Mouse (Mus musculus) thymus, postnatal 0 days (tissue): Measurements from ENCODE around the gene Dpp4. TPM values are rescaled to one million over a fixed set of nuclear protein-coding genes. Genes with fewer than 3 reads are reported as not detected.

Source experiments
- DNase-seq: peaks from one replicate; pipeline ENCODE4 v3.0.0-alpha.2; 2015; ENCODE audit warnings: low spot score
- polyA plus RNA-seq: library from polyadenylated mRNA; unstranded; fragments of >200 nt; fragmentation: Nextera tagmentation; extraction: Ambion mirVana; gene quantifications from 2 replicates; pipeline ENCODE4 v1.2.1, GENCODE M21; 2015

The Dpp4 gene
- polyA plus RNA-seq, 1 experiment from 2014 or later, result 69.5 TPM

GRCm38 (mm10) chr2:62411211-62412080 is 585 bp downstream of the Dpp4 start:
- DNase-seq, result peak; percentile 67

- DNase-seq, result peak; percentile 60
Observed at GRCm38 (mm10) chr2:62408701-62409201, 3.3 kb downstream of the Dpp4 start.

- DNase-seq, result peak; percentile 33
Observed at GRCm38 (mm10) chr2:62408216-62408615, 3.8 kb downstream of the Dpp4 start.

- no peak for DNase-seq
Observed at GRCm38 (mm10) chr2:62403556-62404135, 8.4 kb downstream of the Dpp4 start.

GRCm38 (mm10) chr2:62401011-62401410 is 11.0 kb downstream of the Dpp4 start:
- DNase-seq, result no peak

- no peak for DNase-seq
Observed at GRCm38 (mm10) chr2:62399832-62400231, 12.2 kb downstream of the Dpp4 start.

GRCm38 (mm10) chr2:62399361-62399760 is 12.7 kb downstream of the Dpp4 start:
- no peak for DNase-seq

GRCm38 (mm10) chr2:62398115-62398875 is 13.7 kb downstream of the Dpp4 start:
- DNase-seq, result no peak

- no peak for DNase-seq
Observed at GRCm38 (mm10) chr2:62397661-62398060, 14.4 kb downstream of the Dpp4 start.

GRCm38 (mm10) chr2:62396799-62397198 is 15.2 kb downstream of the Dpp4 start:
- no peak for DNase-seq

- DNase-seq, result peak; percentile 71
Observed at GRCm38 (mm10) chr2:62394800-62395199, 17.2 kb downstream of the Dpp4 start.

- DNase-seq, result peak; percentile 57
Observed at GRCm38 (mm10) chr2:62392098-62392497, 19.9 kb downstream of the Dpp4 start.

GRCm38 (mm10) chr2:62390961-62391461 is 21.0 kb downstream of the Dpp4 start:
- peak; percentile 62 for DNase-seq

GRCm38 (mm10) chr2:62390305-62390704 is 21.7 kb downstream of the Dpp4 start:
- peak; percentile 71 for DNase-seq

- DNase-seq, result no peak
Observed at GRCm38 (mm10) chr2:62388841-62389240, 23.2 kb downstream of the Dpp4 start.

- no peak for DNase-seq
Observed at GRCm38 (mm10) chr2:62383196-62383595, 28.8 kb downstream of the Dpp4 start.

GRCm38 (mm10) chr2:62382440-62382839 is 29.6 kb downstream of the Dpp4 start:
- peak; percentile 38 for DNase-seq

- DNase-seq, result no peak
Observed at GRCm38 (mm10) chr2:62381756-62382155, 30.3 kb downstream of the Dpp4 start.

GRCm38 (mm10) chr2:62373692-62374091 is 38.3 kb downstream of the Dpp4 start:
- no peak for DNase-seq

GRCm38 (mm10) chr2:62370048-62370447 is 42.0 kb downstream of the Dpp4 start:
- DNase-seq, result no peak

GRCm38 (mm10) chr2:62368349-62369053 is 43.5 kb downstream of the Dpp4 start:
- no peak for DNase-seq
